Mouse (Mus musculus) gastrocnemius, postnatal 4 days (tissue): Measurements from ENCODE around the gene Grk6. TPM values are rescaled to one million over a fixed set of nuclear protein-coding genes. Genes with fewer than 3 reads are reported as not detected.

Source experiments
- DNase-seq, 2 experiments: peaks; one replicate each; pipeline ENCODE4 v3.0.0; 2021 to 2022; ENCODE audit warnings: low spot score in 2 of 2, mixed read lengths in 2 of 2
- total RNA-seq, 2 experiments: library from RNA; stranded (reverse); gene quantifications; 2 replicates each; pipeline ENCODE4 v1.2.3; 2021

Gene Grk6
- total RNA-seq, 2 experiments from 2014 or later: 32.9 TPM

GRCm38 (mm10) chr13:55483071-55483470, 38.2 kb downstream of the Grk6 start:
- no peak for DNase-seq

- DNase-seq: no peak
Observed at GRCm38 (mm10) chr13:55483593-55483992, 38.7 kb downstream of the Grk6 start.

GRCm38 (mm10) chr13:55484520-55485088, 39.7 kb downstream of the Grk6 start:
- DNase-seq: no peak

- DNase-seq: peak in 1 of 2 experiments; percentile 68
Observed at GRCm38 (mm10) chr13:55486029-55486794, 41.3 kb downstream of the Grk6 start.

GRCm38 (mm10) chr13:55486916-55487577, 42.2 kb downstream of the Grk6 start:
- DNase-seq: peak in 1 of 2 experiments; percentile 59

- DNase-seq: peak in 1 of 2 experiments; percentile 68
Observed at GRCm38 (mm10) chr13:55487578-55488498, 43.0 kb downstream of the Grk6 start, which contains the start of gene Dbn1. TSS of gene Dbn1 (minus strand) at chr13:55488111.

GRCm38 (mm10) chr13:55494257-55494656, 49.4 kb downstream of the Grk6 start:
- no peak for DNase-seq

- DNase-seq: no peak
Observed at GRCm38 (mm10) chr13:55494883-55495621, 50.2 kb downstream of the Grk6 start.

GRCm38 (mm10) chr13:55495702-55496101, 50.8 kb downstream of the Grk6 start:
- DNase-seq: no peak

- no peak for DNase-seq
Observed at GRCm38 (mm10) chr13:55496661-55497060, 51.8 kb downstream of the Grk6 start.

GRCm38 (mm10) chr13:55498906-55499305, 54.0 kb downstream of the Grk6 start:
- no peak for DNase-seq

- no peak for DNase-seq
Observed at GRCm38 (mm10) chr13:55500575-55500974, 55.7 kb downstream of the Grk6 start.

- no peak for DNase-seq
Observed at GRCm38 (mm10) chr13:55502405-55502804, 57.5 kb downstream of the Grk6 start.

GRCm38 (mm10) chr13:55504390-55504789, 59.5 kb downstream of the Grk6 start:
- DNase-seq: no peak

GRCm38 (mm10) chr13:55505810-55506209, 60.9 kb downstream of the Grk6 start:
- no peak for DNase-seq

- DNase-seq: peak in 1 of 2 experiments; percentile 31
Observed at GRCm38 (mm10) chr13:55506697-55507096, 61.8 kb downstream of the Grk6 start.

GRCm38 (mm10) chr13:55507877-55508276, 63.0 kb downstream of the Grk6 start:
- no peak for DNase-seq

- no peak for DNase-seq
Observed at GRCm38 (mm10) chr13:55508531-55508930, 63.7 kb downstream of the Grk6 start.

GRCm38 (mm10) chr13:55510332-55510667, 65.4 kb downstream of the Grk6 start:
- DNase-seq: no peak
